Mouse (Mus musculus) liver, embryonic 14.5 days (tissue): Measurements from ENCODE around the gene Olfr178.

Experiments
- CTCF ChIP-seq: IDR thresholded peaks from 2 replicates; pipeline ENCODE4 v1.5.1; 2016; ENCODE audit warnings: antibody characterized with exemption, low read depth, control low read depth
- EP300 ChIP-seq: IDR thresholded peaks from 2 replicates; pipeline ENCODE4 v1.6.1; 2016; ENCODE audit warnings: antibody characterized with exemption, low read depth

- TF ChIP-seq CTCF (no peak), EP300 (no peak)
These were observed at the start of gene Olfr178 for GRCm38 (mm10) chr16:58891963-58892362.
